Mouse (Mus musculus): ENCODE results near the gene Spock1.

GRCm38 (mm10) chr13:57889708-57890107 is 18.4 kb downstream of the Spock1 start:
- TF ChIP-seq EP300 (IDR thresholded peaks at IDR 0.05; ENCODE audit: low read length) (no peak), MEF2A (IDR thresholded peaks at IDR 0.05; ENCODE audit: borderline replicate concordance, low read depth, low read length) (no peak)
